Mouse (Mus musculus) urinary bladder, adult 18-20 months (tissue): Measurements from ENCODE around the gene Borcs8.

Experiments
- DNase-seq, 2 experiments: peaks; one replicate each; pipeline ENCODE4 v3.0.0; 2022; ENCODE audit warnings: low spot score in 2 of 2, mixed read lengths in 2 of 2

Gene Borcs8

GRCm38 (mm10) chr8:70139026-70139857 is at the start of gene Borcs8, which contains the start of the genes Rfxank and Mef2b:
Borcs8 (plus strand) TSS chr8:70139499.
Rfxank (minus strand) TSS chr8:70139154.
Mef2b (plus strand) TSS chr8:70139711.
- DNase-seq, result peak; percentile 97 to 98

- DNase-seq, result no peak
These were observed 46.5 kb upstream of the Borcs8 start for GRCm38 (mm10) chr8:70092786-70093185.

GRCm38 (mm10) chr8:70099276-70099675 is 40.0 kb upstream of the Borcs8 start:
- no peak for DNase-seq

- DNase-seq, result no peak
These were observed 39.1 kb upstream of the Borcs8 start for GRCm38 (mm10) chr8:70100241-70100640.

DNA sequence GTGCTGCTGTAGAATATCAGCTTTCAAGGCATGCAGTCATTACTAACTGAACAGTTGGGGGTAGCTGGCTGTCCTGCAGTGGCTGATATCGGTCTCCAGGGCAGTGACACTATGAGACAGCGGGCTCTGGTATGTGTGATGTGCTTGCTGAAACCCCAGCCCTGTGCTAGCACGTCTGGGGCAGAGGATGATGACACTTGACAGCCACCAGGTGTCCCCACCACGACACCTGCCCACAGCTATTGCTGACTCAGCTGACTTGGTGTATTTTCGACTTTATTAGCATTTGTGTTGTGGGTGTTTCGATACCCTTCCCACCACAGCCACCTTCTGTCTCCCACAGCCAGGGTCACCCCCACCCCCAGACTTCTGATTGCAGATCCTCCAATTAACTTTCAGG is 34.8 kb upstream of the Borcs8 start:
- DNase-seq, result no peak

GRCm38 (mm10) chr8:70104922-70105321 is 34.4 kb upstream of the Borcs8 start:
- no peak for DNase-seq

GRCm38 (mm10) chr8:70110451-70110850 is 28.8 kb upstream of the Borcs8 start:
- no peak for DNase-seq

- no peak for DNase-seq
These were observed 28.0 kb upstream of the Borcs8 start for GRCm38 (mm10) chr8:70111192-70111795.

DNA sequence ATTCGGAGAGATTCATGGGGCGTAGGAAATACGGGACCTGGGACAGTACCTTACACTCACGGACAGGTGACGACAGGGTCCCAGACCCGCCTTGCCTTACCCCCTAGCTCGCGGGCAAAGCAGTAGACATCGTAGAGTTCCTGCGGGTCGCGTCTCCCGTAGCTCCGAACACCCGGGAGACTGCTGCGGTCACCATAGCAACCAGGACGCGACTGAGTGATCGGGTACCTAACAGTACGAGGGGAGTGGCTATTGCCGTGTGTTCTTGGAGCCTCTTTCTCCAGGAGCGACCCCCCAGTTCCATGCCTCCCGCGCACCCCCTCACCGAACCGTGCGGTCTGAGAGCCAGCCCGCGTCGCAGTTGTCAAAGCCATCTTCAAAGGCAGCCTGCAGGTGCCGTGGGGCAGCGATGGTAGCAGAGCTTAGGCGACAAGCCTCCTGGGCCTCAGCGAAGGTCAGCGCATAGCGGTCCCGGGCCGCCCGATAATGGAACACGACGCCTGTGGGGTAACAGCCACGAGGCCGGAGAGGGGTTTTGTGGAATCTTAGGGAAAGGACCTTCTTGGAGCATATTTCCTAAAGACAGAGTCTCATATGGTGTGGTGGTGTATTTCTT is 26.8 kb upstream of the Borcs8 start:
- DNase-seq, result no peak

- no peak for DNase-seq
These were observed 24.8 kb upstream of the Borcs8 start for GRCm38 (mm10) chr8:70114488-70114887.

- DNase-seq, result no peak
These were observed 24.4 kb upstream of the Borcs8 start for GRCm38 (mm10) chr8:70114892-70115291.

DNA sequence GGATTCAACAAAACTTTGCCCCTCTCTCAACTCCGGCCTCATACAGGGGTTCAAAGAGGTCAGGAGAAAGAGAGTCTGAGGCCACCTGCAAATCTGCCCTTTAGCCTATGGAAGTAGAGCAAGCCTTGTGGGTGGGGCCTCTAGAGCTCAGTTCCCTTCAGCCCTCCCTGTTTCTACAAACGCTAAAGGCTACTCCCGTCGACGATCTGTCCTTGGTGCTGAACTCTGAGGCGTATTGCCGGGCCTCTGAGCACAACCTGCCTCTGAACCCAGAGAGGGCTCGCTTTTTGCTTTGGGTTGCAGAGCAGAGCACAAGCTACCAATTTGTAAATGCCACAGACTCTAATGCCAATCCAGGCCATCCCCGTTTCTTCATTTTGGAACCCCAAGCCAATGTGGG is 21.7 kb upstream of the Borcs8 start:
- no peak for DNase-seq

GRCm38 (mm10) chr8:70118726-70119700 is 20.3 kb upstream of the Borcs8 start:
- no peak for DNase-seq

GRCm38 (mm10) chr8:70120667-70121066 is 18.6 kb upstream of the Borcs8 start, which contains the start of gene Ncan:
Ncan (minus strand) TSS chr8:70120873.
- DNase-seq, result no peak

- no peak for DNase-seq
These were observed 16.4 kb upstream of the Borcs8 start for GRCm38 (mm10) chr8:70122863-70123262.

DNA sequence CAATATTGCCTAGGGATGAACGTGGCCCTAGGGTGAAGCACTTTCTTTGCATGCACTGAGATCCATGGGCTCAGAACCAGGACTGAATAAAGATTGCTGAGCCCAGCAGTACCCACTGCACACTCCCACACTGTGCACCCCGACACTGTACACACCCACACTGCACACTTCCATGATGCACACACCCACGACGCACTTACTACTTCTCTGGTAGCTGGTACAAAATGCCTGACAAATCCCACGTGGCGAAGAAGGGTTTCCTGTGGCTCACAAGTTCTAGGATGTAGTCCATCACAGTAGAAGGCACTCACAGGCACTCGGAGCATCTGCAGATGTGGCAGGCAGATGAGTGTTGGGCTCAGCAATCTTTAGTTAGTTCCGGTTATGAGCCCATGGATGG is 14.3 kb upstream of the Borcs8 start:
- DNase-seq, result no peak

GRCm38 (mm10) chr8:70128435-70128834 is 10.9 kb upstream of the Borcs8 start:
- DNase-seq, result no peak

GRCm38 (mm10) chr8:70129309-70129952 is 9.9 kb upstream of the Borcs8 start:
- no peak for DNase-seq

DNA sequence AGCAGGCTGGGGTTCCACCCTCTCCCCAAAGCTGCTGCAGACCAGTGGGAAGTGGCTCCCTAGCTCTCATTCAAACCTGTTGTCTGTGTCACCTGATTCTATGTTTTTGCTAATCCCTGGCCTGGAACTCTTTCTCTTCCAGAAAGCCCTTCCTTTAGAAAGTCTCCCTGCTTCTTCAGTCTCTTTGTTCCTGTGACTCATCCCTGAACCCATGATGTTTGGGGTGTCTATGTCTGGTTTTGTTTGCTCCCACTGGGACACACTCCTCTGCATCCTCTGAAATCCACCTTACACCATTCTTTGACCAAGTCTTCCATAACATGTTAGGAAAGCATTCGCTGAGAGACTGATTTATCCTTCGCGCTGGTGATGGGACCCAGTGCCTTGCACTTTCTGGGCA is 9.2 kb upstream of the Borcs8 start:
- DNase-seq, result no peak

- DNase-seq, result peak; percentile 73
These were observed 8.0 kb upstream of the Borcs8 start, which contains the start of gene Nr2c2ap for GRCm38 (mm10) chr8:70131166-70131883. Nr2c2ap (plus strand) TSS chr8:70131333.
